Comparison of ENCODE assay signal across 8 mouse cellular contexts in genomic region chr16:96159091-96159731, GRCm38 (mm10). TPM values are rescaled to one million over a fixed set of nuclear protein-coding genes. Genes with fewer than 3 reads are reported as not detected.
DNase-seq lines count a peak whose midpoint lies in the region; ATAC-seq lines count a peak whose summit lies in the region.

No protein-coding gene starts in this region.

- WGBS in forebrain, embryonic 14.5 days, result 1% methylated on average over 67 of the region's 67 CpGs

- H3K9ac ChIP-seq in forebrain, embryonic 14.5 days (ENCODE audit: low read length), result peak overlapping the region; percentile 87

- H3K36me3 ChIP-seq in forebrain, embryonic 14.5 days (ENCODE audit: control insufficient read depth, insufficient read depth, low read length), result peaks cover 14% of the 10 kb centered on the region

- ATAC-seq in forebrain, embryonic 14.5 days, result peak; percentile 80

- intact Hi-C loops in heart, postnatal 25 days (cut with DNase I), result loop anchor here (5.0 kb wide), 1 partner anchor 183 kb away; no protein-coding TSS in a partner anchor

- peak overlapping the region; percentile 48 for H3K4me3 ChIP-seq in forebrain, embryonic 14.5 days (ENCODE audit: low read depth, low read length)

- H3K27me3 ChIP-seq in forebrain, embryonic 14.5 days (replicated peaks; ENCODE audit: control insufficient read depth, insufficient read depth, low read length), result no peaks in the 10 kb centered on the region

- peak overlapping the region; percentile 74 for H3K27ac ChIP-seq in forebrain, embryonic 14.5 days (ENCODE audit: low read depth, low read length)

- H3K4me2 ChIP-seq in forebrain, embryonic 14.5 days (ENCODE audit: low read length), result peak overlapping the region; percentile 96

- H3K4me1 ChIP-seq in forebrain, embryonic 14.5 days (ENCODE audit: control insufficient read depth, insufficient read depth, low read length), result peaks cover 7% of the 10 kb centered on the region; the same call in 1 of the 2 replicates

- peak; percentile 66 for DNase-seq in Muller cell, postnatal 12 days (ENCODE audit: inconsistent ontology term)
- DNase-seq in cerebellum, adult 11 months, result peak; percentile 48
- peak; percentile 67 for DNase-seq in forebrain, embryonic 14.5 days (ENCODE audit: low spot score)
- DNase-seq in heart, postnatal 25 days (ENCODE audit: low spot score), result peak; percentile 44
- DNase-seq in kidney, postnatal 4 days, result peak; percentile 85 to 90
- DNase-seq in lung, postnatal 36 days, result peak; percentile 47
- DNase-seq in retina, postnatal 1 day, result peak; percentile 83
- DNase-seq in urinary bladder, postnatal 36 days (ENCODE audit: low spot score in 2 of 2), result peak; percentile 53 to 60

- no peaks in the 10 kb centered on the region for H3K9me3 ChIP-seq in forebrain, embryonic 14.5 days (replicated peaks; ENCODE audit: control insufficient read depth, low read length)

RNA-seq across cellular contexts. Expression of gene Wrb, which starts 14.0 kb away (rescaled TPM):
- 188 and 204 TPM in 2 replicates for polyA plus RNA-seq in forebrain, embryonic 14.5 days (2014; fragmentation: Nextera tagmentation; extraction: Ambion mirVana)
- 10 to 100 TPM; 14.6 to 15.8 TPM for total RNA-seq in heart, postnatal 25 days (2021)

RNA-seq across cellular contexts. Expression of gene Hmgn1, which starts 31.7 kb away (rescaled TPM):
- 520 and 536 TPM in 2 replicates for polyA plus RNA-seq in forebrain, embryonic 14.5 days (2014; fragmentation: Nextera tagmentation; extraction: Ambion mirVana)
- total RNA-seq in heart, postnatal 25 days (2021), result 10 to 100 TPM; 52.9 to 56.6 TPM

RNA-seq across cellular contexts. Expression of gene Lca5l, which starts 32.9 kb away (rescaled TPM):
- 1.1 and 1.4 TPM in 2 replicates for polyA plus RNA-seq in forebrain, embryonic 14.5 days (2014; fragmentation: Nextera tagmentation; extraction: Ambion mirVana)
- under 1 TPM; 0.47 to 0.61 TPM for total RNA-seq in heart, postnatal 25 days (2021)

RNA-seq across cellular contexts. Expression of gene Sh3bgr, which starts 41.0 kb away (rescaled TPM):
- 0.60 and 1.4 TPM in 2 replicates for polyA plus RNA-seq in forebrain, embryonic 14.5 days (2014; fragmentation: Nextera tagmentation; extraction: Ambion mirVana)
- total RNA-seq in heart, postnatal 25 days (2021), result 100 to 1,000 TPM; 413 to 439 TPM

Comparison
In these comparisons a context has a peak if more than half of its experiments do, and no peak if none do; other contexts are left out.
1. Peak in every context shown above with its lines: DNase-seq, ATAC-seq, H3K4me3 ChIP-seq and H3K27ac ChIP-seq.